In the genomic region with DNA sequence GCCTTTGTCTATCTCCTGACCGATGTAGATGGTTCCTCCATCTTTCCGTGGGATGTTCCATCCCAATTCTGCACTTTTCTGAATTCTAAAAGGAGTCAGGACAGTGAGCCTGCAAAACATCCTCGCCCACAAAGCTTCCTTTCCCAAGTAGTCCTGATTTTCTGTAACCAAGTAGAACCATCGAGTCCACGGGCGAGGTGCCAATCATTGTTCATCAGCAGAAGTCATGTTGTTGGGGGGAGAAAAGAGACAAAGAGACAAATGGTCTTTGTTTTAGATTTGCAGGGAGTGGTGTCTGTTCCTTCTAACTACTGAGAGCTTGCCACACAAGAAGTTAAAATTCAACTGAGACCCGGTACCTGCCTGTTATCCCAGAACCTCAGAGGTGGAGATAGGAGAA, we compare ENCODE assay signal across 24 mouse cellular contexts. TPM values are rescaled to one million over a fixed set of nuclear protein-coding genes. Genes with fewer than 3 reads are reported as not detected.
DNase-seq lines count a peak whose midpoint lies in the region; ATAC-seq lines count a peak whose summit lies in the region.
"Had no signal": no experiment of that assay in that cellular context is flagged by ENCODE, and none has a peak within 500 bp of the region (broad histone marks: within the 10 kb centered on the region; RNA-seq: fewer than 3 reads in every experiment).

No protein-coding gene starts in this region.

- no peak overlapping the region for H3K4me2 ChIP-seq in kidney, embryonic 14.5 days (replicated peaks; ENCODE audit: low read depth, low read length)
- H3K4me2 ChIP-seq: forebrain, embryonic 13.5 days; limb, embryonic 12.5 days; liver, embryonic 15.5 days; lung, embryonic 14.5 days; neural tube, embryonic 15.5 days had no signal

- no peaks in the 10 kb centered on the region for H3K9me3 ChIP-seq in kidney, embryonic 14.5 days (ENCODE audit: control insufficient read depth, low read length)
- H3K9me3 ChIP-seq: forebrain, embryonic 13.5 days; hindbrain, embryonic 10.5 days; limb, embryonic 12.5 days; liver, embryonic 15.5 days; neural tube, embryonic 15.5 days had no signal

- H3K27me3 ChIP-seq in kidney, embryonic 14.5 days (ENCODE audit: control insufficient read depth, insufficient read depth, low read length) = no peaks in the 10 kb centered on the region
- H3K27me3 ChIP-seq: forebrain, embryonic 13.5 days; limb, embryonic 12.5 days; liver, embryonic 15.5 days; neural tube, embryonic 15.5 days had no signal

- DNase-seq in layer of hippocampus, adult 9-11 months = peak; percentile 56
- no peak for DNase-seq in layer of hippocampus, postnatal 36 days
- peak; percentile 18 for DNase-seq in right cerebral cortex, postnatal 14 days
- DNase-seq in right cerebral cortex, postnatal 4 days = no peak
- DNase-seq in telencephalon, adult 2 months (ENCODE audit: low read depth, low spot score) = peak; percentile 55
- DNase-seq in cerebellum, adult 9-10 months = no peak
- DNase-seq: cerebellum, adult 2 months; gastrocnemius, postnatal 14 days; heart, postnatal 14 days; kidney, adult 8-10 months; kidney, postnatal 14 days; lung, embryonic 14.5 days; lung, postnatal 14 days; midbrain, embryonic 14.5 days; spleen, adult 18-20 months; thymus, postnatal 14 days had no signal

- no peak overlapping the region for H3K9ac ChIP-seq in kidney, embryonic 14.5 days (ENCODE audit: low read depth, low read length)
- H3K9ac ChIP-seq: forebrain, embryonic 13.5 days; limb, embryonic 12.5 days; liver, embryonic 15.5 days; lung, embryonic 14.5 days; neural tube, embryonic 15.5 days had no signal

- ATAC-seq in kidney, embryonic 14.5 days (ENCODE audit: low FRiP score, low TSS enrichment) = no peak
- ATAC-seq: CD4-positive, CD25-positive, alpha-beta regulatory T cell, adult 4 months; forebrain, embryonic 13.5 days; hindbrain, embryonic 16.5 days had no signal

- 90% methylated on average over 7 of the region's 7 CpGs for whole genome bisulfite sequencing in kidney, embryonic 14.5 days

- no peaks in the 10 kb centered on the region for H3K36me3 ChIP-seq in kidney, embryonic 14.5 days (ENCODE audit: control insufficient read depth, insufficient read depth, low read length)
- H3K36me3 ChIP-seq: hindbrain, embryonic 10.5 days; limb, embryonic 12.5 days; liver, embryonic 15.5 days; neural tube, embryonic 15.5 days had no signal

- H3K27ac ChIP-seq in kidney, embryonic 14.5 days (ENCODE audit: low read depth, low read length) = no peak overlapping the region
- H3K27ac ChIP-seq: forebrain, embryonic 13.5 days; hindbrain, embryonic 10.5 days; limb, embryonic 12.5 days; liver, embryonic 15.5 days; neural tube, embryonic 15.5 days had no signal

- no peak overlapping the region for H3K4me3 ChIP-seq in kidney, embryonic 14.5 days (ENCODE audit: low read length)
- H3K4me3 ChIP-seq: forebrain, embryonic 13.5 days; hindbrain, embryonic 10.5 days; limb, embryonic 12.5 days; liver, embryonic 15.5 days; neural tube, embryonic 15.5 days had no signal

- H3K4me1 ChIP-seq in kidney, embryonic 14.5 days (ENCODE audit: control insufficient read depth, insufficient read depth, low read length) = no peaks in the 10 kb centered on the region
- H3K4me1 ChIP-seq: forebrain, embryonic 13.5 days; hindbrain, embryonic 10.5 days; limb, embryonic 12.5 days; neural tube, embryonic 15.5 days had no signal

RNA-seq across cellular contexts. Expression of gene Appbp2, which starts 18.7 kb away (rescaled TPM):
- total RNA-seq in layer of hippocampus, postnatal 36 days (2021) = 10 to 100 TPM; 51.5 to 52.7 TPM
- polyA plus RNA-seq in kidney, embryonic 14.5 days (2014; fragmentation: Nextera tagmentation; extraction: Ambion mirVana) = 44.2 and 64.6 TPM in 2 replicates

RNA-seq across cellular contexts. Expression of gene Ppm1d, which starts 57.4 kb away (rescaled TPM):
- 10 to 100 TPM; 14.3 to 16.6 TPM for total RNA-seq in layer of hippocampus, postnatal 36 days (2021)
- polyA plus RNA-seq in kidney, embryonic 14.5 days (2014; fragmentation: Nextera tagmentation; extraction: Ambion mirVana) = 18.0 and 22.1 TPM in 2 replicates

Comparison
In these comparisons a context has a peak if more than half of its experiments do, and no peak if none do; other contexts are left out.
1. DNase-seq: peak in layer of hippocampus, adult 9-11 months (single experiment), right cerebral cortex, postnatal 14 days (single experiment) and telencephalon, adult 2 months (single experiment); none in layer of hippocampus, postnatal 36 days (0 of 2), right cerebral cortex, postnatal 4 days (single experiment) and cerebellum, adult 9-10 months (single experiment).